Mouse (Mus musculus) forebrain, embryonic 14.5 days (tissue): ENCODE measurements around the gene Cyp2f2. TPM values are rescaled to one million over a fixed set of nuclear protein-coding genes. Genes with fewer than 3 reads are reported as not detected.

Source experiments
- ATAC-seq: fragments of 200-750 bp; cut with Nextera tagmentation; 2 replicates; pipeline ENCODE4 v1.8.0; 2017; ENCODE audit warnings: mild to moderate bottlenecking, moderate library complexity
- DNase-seq: peaks from one replicate; pipeline ENCODE4 v3.0.0-alpha.2; 2015; ENCODE audit warnings: low spot score
- H3K27ac ChIP-seq: fragments of 300-500 bp; sonication (generic); 2 replicates; pipeline ENCODE4 v1.5.1; 2014; ENCODE audit warnings: low read depth, mild to moderate bottlenecking, control low read depth, low read length, moderate library complexity
- H3K27me3 ChIP-seq: fragments of 300-500 bp; sonication (generic); replicated peaks from 2 replicates; pipeline ENCODE4 v1.6.1; 2014; ENCODE audit warnings: low read length, control low read depth, mixed read lengths; ENCODE audit not compliant: control insufficient read depth, insufficient read depth
- H3K36me3 ChIP-seq: fragments of 300-500 bp; sonication (generic); 2 replicates; pipeline ENCODE4 v1.6.1; 2014; ENCODE audit warnings: low read length, control low read depth; ENCODE audit not compliant: control insufficient read depth, insufficient read depth
- H3K4me1 ChIP-seq: fragments of 300-500 bp; sonication (generic); 2 replicates; pipeline ENCODE4 v1.6.1; 2014; ENCODE audit warnings: antibody characterized with exemption, low read length, control low read depth; ENCODE audit not compliant: control insufficient read depth, insufficient read depth
- H3K4me2 ChIP-seq: fragments of 300-500 bp; sonication (generic); 2 replicates; pipeline ENCODE4 v1.6.1; 2014; ENCODE audit warnings: mild to moderate bottlenecking, control low read depth, low read length
- H3K4me3 ChIP-seq: fragments of 300-500 bp; sonication (generic); 2 replicates; pipeline ENCODE4 v1.5.1; 2014; ENCODE audit warnings: low read depth, low read length, control low read depth
- H3K9ac ChIP-seq: fragments of 300-500 bp; sonication (generic); 2 replicates; pipeline ENCODE4 v1.6.1; 2014; ENCODE audit warnings: mild to moderate bottlenecking, low read length, control low read depth, moderate library complexity
- H3K9me3 ChIP-seq: fragments of 300-500 bp; sonication (generic); replicated peaks from 2 replicates; pipeline ENCODE4 v1.6.1; 2016; ENCODE audit warnings: low read length, control low read depth, mixed read lengths; ENCODE audit not compliant: control insufficient read depth
- WGBS: fragments of 180-500 bp; shearing (Covaris S2); extraction: QIAGEN DNeasy Blood & Tissue Kit; methylation state at CpG from one replicate; pipeline ENCODE4 v1.1.7; 2014; 5-methylcytosine and 5-hydroxymethylcytosine counted together
- polyA plus RNA-seq: library from polyadenylated mRNA; unstranded; fragments of >200 nt; fragmentation: Nextera tagmentation; extraction: Ambion mirVana; gene quantifications from 2 replicates; pipeline ENCODE4 v1.2.1, GENCODE M21; 2014

The Cyp2f2 gene
- polyA plus RNA-seq, 1 experiment from 2014 or later, result not detected

DNA sequence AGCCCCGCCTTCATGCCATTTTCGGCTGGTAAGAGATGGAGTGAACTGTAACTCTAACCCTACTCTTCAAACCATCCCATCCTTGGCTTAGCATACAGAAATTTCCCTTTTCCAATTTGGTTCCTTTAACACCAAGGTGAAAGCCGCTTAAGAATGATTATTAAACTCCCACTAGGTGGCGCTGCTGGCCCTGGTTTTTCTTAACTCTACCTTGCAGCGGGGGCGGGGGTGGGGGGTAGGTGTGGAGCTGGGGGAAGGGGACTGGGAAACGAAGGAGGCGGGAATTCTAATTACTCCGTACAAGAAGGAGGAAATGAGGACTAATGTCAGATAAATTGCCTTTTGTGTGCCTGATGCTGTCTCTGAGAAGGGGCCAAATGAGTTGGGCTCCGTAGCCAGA, 12.9 kb downstream of the Cyp2f2 start:
- DNase-seq (peak; percentile 68), ATAC-seq (no peak)
- Histone ChIP-seq H3K36me3 (no peaks in the 10 kb centered on the region), H3K27me3 (no peaks in the 10 kb centered on the region), H3K4me1 (no peaks in the 10 kb centered on the region), H3K27ac (no peak overlapping the region), H3K4me2 (no peak overlapping the region), H3K9ac (no peak overlapping the region), H3K4me3 (no peak overlapping the region), H3K9me3 (no peaks in the 10 kb centered on the region)
- WGBS, result 13% methylated on average over 10 of the region's 10 CpGs

DNA sequence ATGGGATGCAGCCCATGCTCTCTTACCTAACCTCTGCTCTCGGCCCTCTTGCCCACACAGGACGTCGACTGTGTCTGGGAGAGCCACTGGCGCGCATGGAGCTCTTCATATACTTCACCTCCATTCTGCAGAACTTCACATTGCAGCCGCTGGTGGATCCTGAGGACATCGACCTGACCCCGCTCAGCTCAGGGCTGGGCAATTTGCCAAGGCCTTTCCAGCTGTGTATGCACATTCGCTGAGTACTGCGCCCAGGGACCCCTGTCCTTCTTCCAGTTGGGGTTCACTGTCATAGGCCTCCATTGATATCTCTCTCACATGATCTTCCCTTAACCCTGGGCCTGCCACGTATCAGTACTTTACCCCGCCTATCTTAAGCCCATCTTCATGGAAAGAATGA, 13.4 kb downstream of the Cyp2f2 start:
- Histone ChIP-seq H3K9me3 (no peaks in the 10 kb centered on the region), H3K36me3 (no peaks in the 10 kb centered on the region), H3K9ac (no peak overlapping the region), H3K4me1 (no peaks in the 10 kb centered on the region), H3K27me3 (no peaks in the 10 kb centered on the region), H3K4me3 (no peak overlapping the region), H3K4me2 (no peak overlapping the region), H3K27ac (no peak overlapping the region)
- ATAC-seq (no peak), DNase-seq (no peak)
- 74% methylated on average over 12 of the region's 12 CpGs for WGBS

DNA sequence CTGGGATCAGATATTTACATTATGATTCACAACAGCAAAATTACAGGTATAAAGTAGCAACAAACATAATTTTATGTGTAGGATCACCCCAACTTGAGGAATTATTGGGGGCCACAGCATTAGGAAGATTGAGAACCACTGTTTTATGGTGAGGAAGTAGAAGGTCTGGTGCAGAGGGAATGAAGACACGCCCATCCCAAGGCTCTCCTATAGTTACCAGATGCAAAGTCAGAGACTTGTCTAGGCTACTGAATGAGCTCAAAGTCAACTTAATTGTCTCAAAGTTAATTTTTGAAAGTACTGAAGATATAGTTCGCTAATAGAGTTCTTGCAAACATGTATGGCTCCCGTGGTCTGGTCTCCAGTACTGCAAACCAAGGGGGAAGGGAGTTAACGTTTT, 14.0 kb downstream of the Cyp2f2 start:
- no peak for ATAC-seq
- no peak for DNase-seq
- WGBS, result 83% methylated on average over 4 of the region's 4 CpGs
- Histone ChIP-seq H3K4me1 (no peaks in the 10 kb centered on the region), H3K4me2 (no peak overlapping the region), H3K36me3 (no peaks in the 10 kb centered on the region), H3K9me3 (no peaks in the 10 kb centered on the region), H3K27me3 (no peaks in the 10 kb centered on the region), H3K27ac (no peak overlapping the region), H3K4me3 (no peak overlapping the region), H3K9ac (no peak overlapping the region)

DNA sequence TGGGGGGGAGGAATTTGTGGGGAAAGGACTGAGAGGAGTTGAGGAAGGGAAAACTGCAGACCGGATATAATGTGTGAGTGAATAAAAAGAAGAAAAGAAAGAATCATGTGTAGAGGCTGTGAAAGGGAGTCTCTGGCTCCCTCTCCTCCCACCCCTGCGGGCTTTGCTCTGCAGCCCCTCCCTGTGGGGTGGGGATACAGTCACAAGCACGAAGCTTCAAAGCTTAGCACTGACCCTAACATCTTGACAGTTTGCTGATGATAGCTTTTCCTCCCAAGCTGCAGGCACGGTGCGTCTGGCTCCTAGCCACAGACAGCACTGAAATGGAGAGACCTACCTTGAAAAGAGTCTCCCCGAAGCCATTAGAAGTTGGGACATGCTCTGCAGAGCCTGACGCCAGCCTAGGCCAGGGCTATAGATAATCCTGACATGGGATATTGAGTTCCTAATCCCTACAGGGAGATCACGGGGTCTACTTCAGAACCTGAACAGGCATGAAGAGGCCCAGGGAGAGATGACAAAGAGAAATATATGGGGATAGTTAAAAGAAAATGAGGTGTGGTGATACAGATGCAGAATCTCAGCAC, 16.8 kb downstream of the Cyp2f2 start:
- ATAC-seq, result no peak
- H3K4me1 ChIP-seq, result no peaks in the 10 kb centered on the region
- 73% methylated on average over 8 of the region's 8 CpGs for WGBS

DNA sequence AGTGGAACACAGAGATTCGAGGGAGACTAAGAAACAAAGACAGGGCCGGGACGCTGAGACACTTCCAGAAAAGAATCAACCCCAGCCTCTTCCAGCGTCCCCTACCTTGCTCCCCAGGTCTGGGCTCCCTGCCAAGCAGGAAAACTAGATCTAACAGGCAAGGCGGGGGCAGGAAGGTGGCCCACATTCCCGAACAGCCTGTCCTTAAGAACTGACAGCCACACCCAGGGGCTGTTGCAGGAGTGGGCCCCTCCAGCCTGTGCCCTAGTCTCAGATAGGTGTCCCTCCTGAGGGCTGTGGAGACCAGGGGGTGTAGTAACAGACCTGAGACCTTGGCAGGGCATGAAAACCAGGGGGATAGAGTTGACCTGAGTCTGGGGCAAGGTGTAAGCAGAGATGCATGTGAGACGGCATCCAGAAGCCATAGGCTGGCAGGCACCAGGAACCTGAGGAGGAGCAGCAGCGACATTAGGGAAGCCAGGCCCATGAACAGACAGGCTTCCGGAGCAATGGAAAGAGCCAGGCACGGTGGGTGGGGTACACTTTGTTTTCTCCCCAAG, 33.6 kb downstream of the Cyp2f2 start, which contains the start of gene Cyp2t4:
Gene Cyp2t4, plus strand, starts transcription at position 510 of the 560 bp plus-strand sequence.
- WGBS, result 72% methylated on average over 10 of the region's 10 CpGs
- H3K4me1 ChIP-seq, result no peaks in the 10 kb centered on the region
- H3K9me3 ChIP-seq, result no peaks in the 10 kb centered on the region
- no peak within 1 kb of the TSS for H3K9ac ChIP-seq
- no peak for ATAC-seq
- H3K36me3 ChIP-seq, result peaks cover 12% of the 10 kb centered on the region
- DNase-seq, result no peak
- H3K4me2 ChIP-seq, result no peak within 1 kb of the TSS
- no peaks in the 10 kb centered on the region for H3K27me3 ChIP-seq
- H3K4me3 ChIP-seq, result no peak within 1 kb of the TSS
- no peak within 1 kb of the TSS for H3K27ac ChIP-seq

More for the DNA sequence above, 16.8 kb downstream of the Cyp2f2 start:
- H3K4me3 ChIP-seq, result no peak overlapping the region
- H3K4me2 ChIP-seq, result no peak overlapping the region
- no peaks in the 10 kb centered on the region for H3K9me3 ChIP-seq
- H3K27me3 ChIP-seq, result no peaks in the 10 kb centered on the region
- H3K36me3 ChIP-seq, result no peaks in the 10 kb centered on the region
- no peak for DNase-seq
- no peak overlapping the region for H3K27ac ChIP-seq
- H3K9ac ChIP-seq, result no peak overlapping the region

DNA sequence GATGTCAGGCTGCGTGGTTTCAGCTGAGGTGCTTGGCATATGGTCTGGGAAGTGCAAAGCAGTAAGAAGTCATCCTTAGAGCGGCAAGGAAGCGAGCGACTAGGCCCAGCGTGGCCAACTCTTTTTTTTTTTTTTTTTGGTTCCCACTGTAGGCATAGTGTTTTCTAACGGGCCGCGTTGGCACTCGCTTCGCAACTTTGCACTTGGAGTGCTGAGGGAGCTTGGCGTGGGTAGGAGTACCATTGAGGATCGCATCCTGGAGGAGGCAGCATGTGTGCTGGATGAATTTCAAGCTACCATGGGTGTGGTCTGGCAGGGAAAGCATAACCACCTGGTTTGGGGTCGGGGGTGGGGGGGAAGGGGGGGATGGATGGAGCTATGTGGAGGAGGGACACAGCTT, 36.3 kb downstream of the Cyp2f2 start:
- no peak overlapping the region; the same call in 1 of the 2 replicates for H3K27ac ChIP-seq
- H3K27me3 ChIP-seq, result no peaks in the 10 kb centered on the region
- no peak overlapping the region for H3K9ac ChIP-seq
- H3K36me3 ChIP-seq, result peaks cover 35% of the 10 kb centered on the region
- WGBS, result 76% methylated on average over 13 of the region's 13 CpGs
- DNase-seq (no peak), ATAC-seq (no peak)
- no peaks in the 10 kb centered on the region for H3K9me3 ChIP-seq
- no peak overlapping the region for H3K4me2 ChIP-seq
- H3K4me1 ChIP-seq, result peaks cover 5% of the 10 kb centered on the region
- H3K4me3 ChIP-seq, result no peak overlapping the region

DNA sequence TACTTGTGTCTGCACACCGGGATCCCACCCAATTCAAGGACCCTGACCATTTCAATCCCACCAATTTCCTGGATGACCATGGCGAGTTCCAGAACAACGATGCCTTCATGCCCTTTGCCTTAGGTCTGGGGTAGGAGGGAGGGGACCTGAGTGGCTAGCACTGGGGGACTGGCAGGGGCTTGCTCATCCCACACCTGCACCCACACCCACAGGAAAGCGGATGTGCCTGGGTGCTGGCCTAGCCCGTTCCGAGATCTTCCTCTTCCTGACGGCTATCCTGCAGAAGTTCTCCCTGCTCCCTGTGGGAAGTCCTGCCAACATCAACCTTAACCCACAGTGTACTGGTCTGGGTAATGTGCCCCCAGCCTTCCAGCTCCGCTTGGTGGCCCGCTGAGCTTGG, 38.5 kb downstream of the Cyp2f2 start:
- 96% methylated on average over 9 of the region's 9 CpGs for WGBS
- DNase-seq (no peak), ATAC-seq (no peak)
- Histone ChIP-seq H3K9me3 (no peaks in the 10 kb centered on the region), H3K36me3 (peaks cover 47% of the 10 kb centered on the region), H3K27ac (no peak overlapping the region), H3K4me1 (peaks cover 12% of the 10 kb centered on the region), H3K4me3 (no peak overlapping the region), H3K27me3 (no peaks in the 10 kb centered on the region), H3K4me2 (no peak overlapping the region), H3K9ac (no peak overlapping the region)

DNA sequence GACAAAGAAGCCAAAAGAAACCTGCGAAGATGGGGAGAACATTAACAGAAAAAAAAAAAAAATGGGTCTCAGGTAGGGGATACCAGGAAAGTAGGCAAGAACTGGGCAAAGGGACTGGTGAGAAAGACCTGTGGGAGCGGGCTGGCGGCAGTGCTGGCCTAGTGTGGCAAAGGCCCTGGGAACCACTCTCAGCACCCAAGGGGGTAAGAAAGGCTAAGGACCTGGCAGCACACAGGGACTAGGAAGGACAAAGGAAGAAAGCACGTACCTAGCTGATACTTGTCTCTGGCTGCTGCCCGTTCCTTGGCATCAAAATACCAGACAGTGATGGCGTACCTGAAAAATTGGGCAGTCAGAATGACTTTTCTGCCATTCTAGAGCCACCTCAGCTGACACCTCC, 39.5 kb downstream of the Cyp2f2 start:
- WGBS, result 93% methylated on average over 6 of the region's 6 CpGs
- Histone ChIP-seq H3K9me3 (no peaks in the 10 kb centered on the region), H3K4me2 (no peak overlapping the region), H3K9ac (no peak overlapping the region), H3K27me3 (no peaks in the 10 kb centered on the region), H3K4me3 (no peak overlapping the region), H3K4me1 (peaks cover 23% of the 10 kb centered on the region), H3K36me3 (peaks cover 58% of the 10 kb centered on the region), H3K27ac (no peak overlapping the region)
- no peak for ATAC-seq
- DNase-seq, result no peak

DNA sequence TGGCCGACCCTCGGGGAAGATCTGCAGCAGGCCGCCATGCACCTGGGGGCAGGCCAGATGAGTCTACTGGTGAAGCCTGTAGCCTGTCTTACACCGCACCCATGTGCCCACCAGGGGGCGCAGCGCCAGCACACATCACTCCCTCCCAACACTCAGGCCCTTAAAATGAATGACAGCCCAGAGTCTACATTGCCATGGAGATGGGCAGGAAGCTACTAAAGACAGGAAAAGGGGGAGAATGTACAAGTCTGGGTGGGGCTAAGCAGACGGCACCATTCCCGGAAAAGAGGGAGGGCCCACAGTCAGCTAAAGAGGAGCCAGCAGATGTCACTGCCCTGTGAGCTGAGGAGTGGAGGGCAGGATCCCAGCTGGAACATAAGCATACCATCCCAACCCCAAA, 40.2 kb downstream of the Cyp2f2 start:
- ATAC-seq, result peak; percentile 94
- Histone ChIP-seq H3K9me3 (no peaks in the 10 kb centered on the region), H3K4me2 (no peak overlapping the region), H3K36me3 (peaks cover 64% of the 10 kb centered on the region), H3K9ac (no peak overlapping the region), H3K27me3 (no peaks in the 10 kb centered on the region), H3K4me1 (peaks cover 29% of the 10 kb centered on the region), H3K27ac (peak overlapping the region; percentile 39; the same call in 1 of the 2 replicates), H3K4me3 (no peak overlapping the region)
- 13% methylated on average over 8 of the region's 8 CpGs for WGBS
- peak; percentile 94 for DNase-seq
